Mouse (Mus musculus) layer of hippocampus, adult 2 months (tissue): ENCODE data around the gene Npnt. TPM values are rescaled to one million over a fixed set of nuclear protein-coding genes. Genes with fewer than 3 reads are reported as not detected.

Experiments
- DNase-seq, 2 experiments: peaks; one replicate each; pipeline ENCODE4 v3.0.0; 2022; ENCODE audit warnings: low spot score in 2 of 2
- H3K27ac ChIP-seq: fragments of 200-600 bp; 2 replicates; pipeline ENCODE4 v1.8.1; 2022
- H3K4me3 ChIP-seq: fragments of 200-600 bp; 2 replicates; pipeline ENCODE4 v1.8.1; 2022; ENCODE audit warnings: mild to moderate bottlenecking
- CTCF ChIP-seq: fragments of 200-600 bp; conservative IDR thresholded peaks from 2 replicates; pipeline ENCODE4 v1.8.1; 2022; ENCODE audit warnings: antibody characterized with exemption, mild to moderate bottlenecking, moderate library complexity
- total RNA-seq, 2 experiments: library from RNA; stranded (reverse); gene quantifications; 2 replicates each; pipeline ENCODE4 v1.2.3; 2021

Gene Npnt
- total RNA-seq, 2 experiments from 2014 or later = 14.2 to 18.7 TPM

DNA sequence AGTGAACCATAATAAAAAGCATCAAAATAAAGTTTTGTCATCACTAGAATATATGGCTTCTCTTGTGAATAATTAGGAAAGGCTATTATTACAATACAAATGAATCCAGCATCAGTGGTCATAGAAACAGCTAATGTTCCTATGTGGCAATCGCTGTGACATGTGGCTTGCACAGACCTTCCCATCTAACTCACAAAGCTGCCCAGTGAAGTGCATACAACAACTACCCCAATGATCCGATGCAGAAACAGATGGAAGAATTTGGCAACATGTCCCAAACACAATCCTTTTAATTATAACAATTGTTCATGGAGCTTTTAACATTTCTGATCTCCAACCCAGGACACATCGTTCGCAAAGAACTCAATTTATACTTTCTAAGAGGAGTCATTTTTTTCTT, 52.2 kb downstream of the Npnt start:
- Histone ChIP-seq H3K27ac (peak overlapping the region; percentile 70), H3K4me3 (no peak overlapping the region)
- DNase-seq = peak; percentile 13 to 27
- no peak for TF ChIP-seq CTCF

GRCm38 (mm10) chr3:132897390-132897789, 52.7 kb downstream of the Npnt start:
- TF ChIP-seq CTCF = no peak
- DNase-seq = no peak
- Histone ChIP-seq H3K4me3 (no peak overlapping the region), H3K27ac (peak overlapping the region; percentile 70)

DNA sequence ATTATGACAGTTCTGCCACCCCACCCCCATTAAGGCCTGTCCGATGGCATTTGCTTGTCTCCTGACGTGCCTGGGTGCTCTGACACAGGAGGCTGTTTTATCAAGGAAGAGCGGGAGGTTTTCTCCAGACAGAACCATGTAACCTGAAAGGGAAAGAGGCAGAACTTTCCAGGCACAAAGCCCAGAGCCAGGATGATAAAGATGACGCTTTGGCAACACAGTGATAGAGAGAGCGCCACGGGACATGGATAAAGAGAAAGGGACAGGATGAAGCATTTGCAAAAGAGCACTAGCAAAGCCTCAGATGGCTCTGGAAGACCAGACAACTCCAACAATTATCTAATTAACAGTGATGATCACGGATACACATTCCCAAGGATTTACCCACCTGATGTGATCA, 56.0 kb downstream of the Npnt start:
- Histone ChIP-seq H3K27ac (no peak overlapping the region), H3K4me3 (no peak overlapping the region)
- no peak for DNase-seq
- TF ChIP-seq CTCF = no peak

DNA sequence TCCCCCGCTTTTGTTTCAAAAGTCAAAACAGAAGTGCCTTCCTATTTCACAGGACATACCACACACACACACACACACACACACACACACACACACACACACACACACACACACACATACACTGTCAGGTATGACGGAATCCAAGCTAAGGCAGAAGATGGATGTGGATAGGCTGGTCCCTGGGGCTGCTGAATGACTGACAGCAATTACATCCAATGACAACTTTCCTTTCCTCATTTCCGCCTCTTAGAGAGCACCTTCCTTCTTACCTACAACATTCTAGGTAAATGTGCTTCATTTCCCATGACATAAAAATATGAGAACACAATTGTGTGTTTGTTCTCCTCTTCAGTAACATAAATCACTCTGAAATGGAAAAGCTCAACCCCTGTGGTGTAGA, 56.4 kb downstream of the Npnt start:
- DNase-seq = no peak
- Histone ChIP-seq H3K27ac (no peak overlapping the region), H3K4me3 (no peak overlapping the region)
- no peak for TF ChIP-seq CTCF

DNA sequence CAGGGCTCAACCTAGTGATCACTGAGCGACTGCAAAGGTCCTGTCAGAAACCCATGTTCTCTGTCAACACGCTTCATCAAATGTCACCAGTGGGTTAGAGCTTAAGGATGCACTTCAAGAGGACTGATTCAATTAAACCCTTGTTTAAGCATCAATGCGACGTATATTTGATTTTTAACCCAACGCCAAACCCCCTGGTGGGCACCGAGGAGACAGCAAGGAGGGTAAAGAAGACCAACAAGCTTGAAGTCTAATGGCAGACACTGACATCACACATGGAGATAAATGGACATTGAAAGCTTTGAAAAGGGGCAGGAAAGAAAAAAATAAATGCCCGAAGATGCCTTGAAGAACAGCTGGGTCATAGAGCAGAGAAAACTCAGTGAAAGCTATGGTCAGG, 57.0 kb downstream of the Npnt start:
- H3K4me3 ChIP-seq = no peak overlapping the region
- DNase-seq = no peak
- H3K27ac ChIP-seq = no peak overlapping the region
- TF ChIP-seq CTCF = peak; percentile 36

DNA sequence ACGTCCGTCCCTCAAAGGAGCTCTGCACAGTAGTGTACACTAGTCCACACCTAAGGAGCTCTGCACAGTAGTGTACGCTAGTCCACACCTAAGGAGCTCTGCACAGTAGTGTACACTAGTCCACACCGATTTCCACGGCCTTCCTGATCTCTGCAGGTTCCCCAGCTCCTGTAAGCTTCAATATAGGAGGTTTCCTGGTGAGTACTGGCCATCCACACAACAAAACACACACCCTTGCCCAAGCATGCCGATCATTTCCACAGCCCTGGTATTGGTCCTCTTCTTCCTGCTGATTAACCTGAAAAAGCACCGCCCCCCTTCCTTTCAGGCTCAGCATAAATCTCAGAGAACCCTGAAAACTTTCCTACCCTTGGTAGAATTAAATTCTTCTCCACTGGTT, 57.6 kb downstream of the Npnt start:
- no peak for DNase-seq
- Histone ChIP-seq H3K4me3 (no peak overlapping the region), H3K27ac (no peak overlapping the region)
- TF ChIP-seq CTCF = no peak

DNA sequence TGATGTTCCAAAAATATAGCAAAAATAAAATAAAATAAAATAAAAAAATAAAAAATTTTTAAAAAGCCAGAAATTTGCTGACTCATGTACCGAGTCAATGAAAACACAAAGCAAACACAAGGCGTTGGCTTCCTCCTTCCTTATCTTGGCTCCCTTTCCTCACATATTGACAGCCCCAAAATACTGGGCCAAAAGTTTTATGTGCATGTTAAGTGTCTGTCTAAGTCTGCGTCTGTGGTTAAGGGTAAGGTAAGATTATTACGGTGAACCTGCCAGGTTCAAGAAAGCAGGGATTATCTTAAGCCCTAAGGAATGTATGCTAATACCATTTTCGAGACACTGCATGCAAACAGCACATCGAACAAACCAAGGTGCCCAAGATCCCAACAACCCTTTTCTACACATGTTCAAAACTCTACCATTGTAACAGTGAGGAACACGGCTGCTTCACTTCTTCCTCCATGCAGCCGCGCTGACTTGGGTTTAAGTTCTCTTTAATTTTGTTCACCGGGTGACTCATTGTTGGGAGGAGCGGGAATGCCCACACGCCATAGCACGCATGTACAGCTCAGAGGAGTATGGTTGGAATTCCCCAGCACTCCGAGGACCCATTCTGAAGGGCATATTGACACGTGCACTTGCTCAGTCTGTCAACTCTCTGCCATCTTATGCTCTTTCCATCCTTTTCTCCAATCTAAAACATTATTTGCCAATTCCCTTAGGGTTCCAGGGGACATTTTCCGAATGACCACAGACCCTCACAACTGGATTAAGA, 62.8 kb downstream of the Npnt start:
- no peak for TF ChIP-seq CTCF
- H3K4me3 ChIP-seq = no peak overlapping the region
- no peak overlapping the region for H3K27ac ChIP-seq
- no peak for DNase-seq

DNA sequence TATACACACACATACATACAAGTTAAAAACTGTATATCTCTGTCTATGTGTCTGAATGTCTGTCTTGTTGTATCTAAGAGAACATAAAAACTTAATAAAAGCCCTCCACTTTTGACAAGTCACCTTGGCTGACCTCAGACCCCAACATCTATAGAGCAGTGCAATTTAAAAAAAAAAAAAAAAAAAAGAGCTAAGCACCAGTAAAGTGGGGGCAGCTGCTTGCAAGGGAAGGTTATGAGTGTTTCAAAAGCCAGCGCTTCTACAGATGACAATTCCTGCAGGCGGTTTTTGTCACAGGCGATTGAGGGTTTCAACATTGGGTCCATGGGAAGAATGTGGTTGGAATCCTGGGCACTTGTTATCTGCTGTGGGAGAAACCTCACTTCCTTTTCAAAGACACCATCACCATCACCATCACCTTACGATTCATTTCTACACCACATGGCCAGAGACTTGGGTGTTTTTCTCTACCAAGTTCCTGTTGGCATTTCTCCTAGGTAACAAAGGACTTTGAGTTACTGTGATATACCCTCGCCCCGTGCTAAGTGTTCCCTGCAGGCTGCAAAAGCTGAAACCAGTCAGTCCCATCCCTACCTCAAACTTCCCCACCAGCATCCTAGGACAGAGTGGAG, 63.6 kb downstream of the Npnt start:
- no peak overlapping the region for H3K27ac ChIP-seq
- no peak for TF ChIP-seq CTCF
- no peak for DNase-seq
- H3K4me3 ChIP-seq = no peak overlapping the region

DNA sequence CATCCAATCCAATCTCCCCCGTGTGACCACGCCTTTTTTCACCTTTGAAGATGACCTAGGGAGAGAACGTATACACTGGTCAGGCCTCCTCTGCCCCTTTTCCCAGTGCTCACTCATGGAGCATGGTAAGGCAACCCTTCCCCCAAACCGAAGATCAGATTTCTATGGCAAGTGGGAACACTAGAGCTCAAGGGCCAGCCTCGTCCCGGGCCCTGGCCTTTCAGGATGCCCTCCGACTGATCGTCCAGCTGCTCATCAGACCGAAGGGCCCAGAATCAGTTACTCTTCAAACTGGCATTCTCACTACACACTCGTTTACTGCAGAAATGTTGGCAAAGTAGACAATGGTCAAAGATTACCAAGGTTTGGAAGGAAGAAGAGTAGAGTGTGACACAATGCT, 65.6 kb downstream of the Npnt start:
- no peak overlapping the region for H3K4me3 ChIP-seq
- DNase-seq = no peak
- no peak overlapping the region for H3K27ac ChIP-seq
- TF ChIP-seq CTCF = no peak

DNA sequence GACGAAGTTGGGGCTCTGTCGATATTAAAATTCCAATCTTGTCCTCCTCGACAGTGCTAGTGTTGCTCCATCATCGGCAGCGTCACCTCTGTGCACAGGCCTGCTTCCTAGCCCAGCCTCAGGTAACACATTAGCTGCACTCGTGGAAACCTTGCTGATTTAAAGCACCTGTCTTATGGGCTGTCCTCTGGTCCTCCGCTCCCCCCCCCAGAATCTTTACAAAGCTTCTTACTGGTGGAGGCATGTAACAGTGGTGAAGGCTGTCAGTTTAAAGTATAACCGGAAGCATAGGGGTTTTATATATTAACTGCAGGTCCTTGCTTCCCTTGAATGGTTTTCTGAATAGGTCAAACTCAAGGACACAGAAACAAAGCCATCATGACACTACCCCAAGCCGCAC, 66.8 kb downstream of the Npnt start:
- no peak for TF ChIP-seq CTCF
- DNase-seq = no peak
- no peak overlapping the region for H3K27ac ChIP-seq
- no peak overlapping the region for H3K4me3 ChIP-seq

GRCm38 (mm10) chr3:132880826-132881225, 69.3 kb downstream of the Npnt start:
- Histone ChIP-seq H3K4me3 (no peak overlapping the region; the same call in 1 of the 2 replicates), H3K27ac (no peak overlapping the region)
- no peak for DNase-seq
- no peak for TF ChIP-seq CTCF

DNA sequence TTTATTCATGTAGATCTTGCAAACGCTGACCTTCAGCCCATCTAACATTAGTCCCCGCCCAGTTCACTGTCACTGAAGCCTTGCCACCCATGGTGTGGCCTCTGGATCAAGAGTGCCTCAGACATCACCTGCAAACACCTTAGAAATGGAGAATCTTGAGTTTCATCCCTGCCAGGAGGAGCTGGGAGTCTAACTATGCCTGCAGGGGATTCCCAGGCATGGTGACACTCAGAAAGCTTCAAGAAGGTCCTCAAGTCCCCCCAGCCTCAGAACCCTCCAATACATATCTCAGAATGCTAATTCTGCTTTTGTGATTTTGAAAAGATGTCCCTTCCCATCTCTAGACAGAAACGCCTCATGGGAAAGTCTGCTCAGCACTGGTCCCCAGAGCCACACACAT, 69.7 kb downstream of the Npnt start:
- Histone ChIP-seq H3K27ac (no peak overlapping the region), H3K4me3 (no peak overlapping the region)
- TF ChIP-seq CTCF = no peak
- DNase-seq = no peak

DNA sequence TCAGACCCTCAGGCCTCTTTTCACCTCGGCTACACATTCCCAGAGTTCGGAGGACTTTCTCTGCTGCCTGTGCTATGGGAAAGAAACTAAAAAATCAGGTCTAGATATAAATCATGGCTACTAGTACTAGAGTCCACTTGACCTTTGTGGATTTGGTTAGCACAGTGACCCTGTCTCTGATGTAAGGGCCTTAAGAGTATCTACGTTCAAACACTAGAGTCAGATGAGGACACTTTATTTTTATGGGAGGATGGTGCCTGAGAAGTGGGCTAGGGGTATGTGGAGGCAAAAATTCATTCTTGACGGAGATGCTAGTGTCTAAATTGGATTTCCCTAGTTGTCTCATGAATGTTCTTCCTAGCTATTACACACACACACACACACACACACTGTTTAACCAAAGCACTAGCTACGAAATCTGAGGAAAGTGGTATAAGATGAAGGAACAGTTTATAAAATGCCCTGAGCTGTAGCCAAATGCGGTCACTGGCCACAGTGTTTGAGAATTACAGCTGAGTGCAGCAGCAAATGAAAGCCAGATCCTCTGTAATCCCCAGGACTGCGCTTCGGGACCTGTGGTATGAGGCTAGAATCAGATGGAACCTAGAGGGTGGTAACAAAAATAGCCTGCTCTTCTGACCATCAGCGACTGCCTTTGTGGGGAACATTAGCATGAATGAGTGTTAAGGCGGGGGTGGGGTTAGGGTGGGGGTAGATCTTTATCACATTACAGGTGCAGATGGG, 73.0 kb downstream of the Npnt start:
- TF ChIP-seq CTCF = no peak
- Histone ChIP-seq H3K27ac (no peak overlapping the region), H3K4me3 (no peak overlapping the region)
- no peak for DNase-seq
